Mouse (Mus musculus) heart, embryonic 13.5 days (tissue): ENCODE results near the gene 4930564D02Rik. TPM values are rescaled to one million over a fixed set of nuclear protein-coding genes. Genes with fewer than 3 reads are reported as not detected.

Experiments used
- ATAC-seq: fragments of 200-750 bp; cut with Nextera tagmentation; 2 replicates; pipeline ENCODE4 v1.8.0; 2017; ENCODE audit warnings: moderate TSS enrichment; ENCODE audit not compliant: insufficient number of reproducible peaks, low FRiP score, low TSS enrichment; ENCODE audit errors: extremely low read depth
- H3K27ac ChIP-seq: fragments of 300-500 bp; sonication (generic); replicated peaks from 2 replicates; pipeline ENCODE4 v1.5.1; 2015; ENCODE audit warnings: moderate library complexity, mild to moderate bottlenecking, inconsistent platforms
- H3K27me3 ChIP-seq: fragments of 300-500 bp; sonication (generic); replicated peaks from 2 replicates; pipeline ENCODE4 v1.6.1; 2015; ENCODE audit warnings: mild to moderate bottlenecking, inconsistent platforms
- H3K36me3 ChIP-seq: fragments of 300-500 bp; sonication (generic); 2 replicates; pipeline ENCODE4 v1.6.1; 2015; ENCODE audit warnings: mild to moderate bottlenecking, inconsistent platforms
- H3K4me1 ChIP-seq: fragments of 300-500 bp; sonication (generic); 2 replicates; pipeline ENCODE4 v1.6.1; 2015; ENCODE audit warnings: inconsistent platforms
- H3K4me2 ChIP-seq: fragments of 300-500 bp; sonication (generic); 2 replicates; pipeline ENCODE4 v1.6.1; 2015; ENCODE audit warnings: inconsistent platforms, mild to moderate bottlenecking, moderate library complexity
- H3K4me3 ChIP-seq: fragments of 300-500 bp; sonication (generic); 2 replicates; pipeline ENCODE4 v1.5.1; 2015; ENCODE audit warnings: moderate library complexity, mild to moderate bottlenecking, inconsistent platforms
- H3K9ac ChIP-seq: fragments of 300-500 bp; sonication (generic); 2 replicates; pipeline ENCODE4 v1.6.1; 2015; ENCODE audit warnings: inconsistent platforms, mild to moderate bottlenecking, moderate library complexity
- H3K9me3 ChIP-seq: fragments of 300-500 bp; sonication (generic); 2 replicates; pipeline ENCODE4 v1.6.1; 2016; ENCODE audit warnings: inconsistent platforms
- WGBS: fragments of 180-500 bp; shearing (Covaris S2); methylation state at CpG from one replicate; pipeline ENCODE4 v1.1.7; 2015; ENCODE audit warnings: mixed read lengths; 5-methylcytosine and 5-hydroxymethylcytosine counted together
- polyA plus RNA-seq: library from polyadenylated mRNA; unstranded; fragments of >200 nt; fragmentation: Nextera tagmentation; extraction: Ambion mirVana; gene quantifications from 2 replicates; pipeline ENCODE4 v1.2.1, GENCODE M21; 2015

4930564D02Rik gene
- polyA plus RNA-seq, 1 experiment from 2014 or later, result not detected

DNA sequence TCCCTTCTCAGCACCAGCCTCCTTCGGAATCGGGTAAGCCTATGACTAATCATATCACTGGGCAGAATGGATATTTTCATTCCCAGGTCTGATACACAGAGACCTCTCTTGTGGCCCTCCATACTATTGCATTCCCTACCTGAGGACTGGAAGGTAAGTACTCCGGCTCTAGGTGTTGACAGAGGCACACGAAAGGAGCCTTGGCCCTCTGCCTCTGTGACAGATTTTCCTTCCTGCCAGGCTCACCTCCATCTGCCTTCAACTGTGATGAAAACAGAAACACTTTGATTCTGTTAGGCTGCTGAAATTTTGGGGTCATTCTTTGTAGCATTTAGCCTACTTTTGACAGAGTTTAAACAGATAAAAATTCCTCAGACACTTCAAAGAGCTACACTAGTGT, 47.2 kb downstream of the 4930564D02Rik start:
- 73% methylated on average over 4 of the region's 4 CpGs for WGBS
- no peak overlapping the region for H3K27ac ChIP-seq
- no peak overlapping the region for H3K9ac ChIP-seq
- no peaks in the 10 kb centered on the region for H3K27me3 ChIP-seq
- H3K4me1 ChIP-seq, result peaks cover 10% of the 10 kb centered on the region
- no peak overlapping the region for H3K4me3 ChIP-seq
- no peak for ATAC-seq
- no peaks in the 10 kb centered on the region for H3K36me3 ChIP-seq
- no peaks in the 10 kb centered on the region for H3K9me3 ChIP-seq
- H3K4me2 ChIP-seq, result no peak overlapping the region

- Histone ChIP-seq H3K36me3 (no peaks in the 10 kb centered on the region), H3K9me3 (no peaks in the 10 kb centered on the region), H3K9ac (no peak overlapping the region), H3K4me3 (no peak overlapping the region), H3K4me2 (no peak overlapping the region), H3K27me3 (no peaks in the 10 kb centered on the region), H3K27ac (no peak overlapping the region), H3K4me1 (peaks cover 10% of the 10 kb centered on the region)
- ATAC-seq, result no peak
- 25% methylated on average over 2 of the region's 2 CpGs for WGBS
These were observed 47.6 kb downstream of the 4930564D02Rik start for GRCm38 (mm10) chr3:105114269-105114668.

DNA sequence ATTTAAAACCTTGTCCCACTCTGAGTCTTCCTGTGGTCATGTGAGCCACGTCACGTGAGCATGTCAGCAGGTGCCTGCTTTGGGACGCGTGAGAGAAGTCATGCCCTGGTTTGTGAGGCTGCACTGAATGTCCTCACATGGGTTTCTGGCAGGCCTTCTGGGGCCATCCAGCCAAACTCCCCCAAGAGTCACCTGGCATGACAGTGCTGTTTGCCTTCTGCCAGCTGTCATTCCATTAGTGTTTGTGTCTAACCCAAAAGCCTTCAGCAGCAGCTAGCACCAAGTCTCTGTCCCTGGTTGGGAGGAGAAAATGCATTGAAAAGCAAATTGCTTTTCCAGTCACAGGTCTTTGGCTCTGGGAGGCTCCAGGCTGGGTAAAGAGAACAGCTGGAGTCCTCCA, 50.0 kb downstream of the 4930564D02Rik start:
- Histone ChIP-seq H3K4me2 (no peak overlapping the region), H3K27me3 (no peaks in the 10 kb centered on the region), H3K36me3 (no peaks in the 10 kb centered on the region), H3K27ac (no peak overlapping the region), H3K4me3 (no peak overlapping the region), H3K9me3 (no peaks in the 10 kb centered on the region), H3K4me1 (peaks cover 10% of the 10 kb centered on the region), H3K9ac (no peak overlapping the region)
- 80% methylated on average over 4 of the region's 4 CpGs for WGBS
- ATAC-seq, result no peak

DNA sequence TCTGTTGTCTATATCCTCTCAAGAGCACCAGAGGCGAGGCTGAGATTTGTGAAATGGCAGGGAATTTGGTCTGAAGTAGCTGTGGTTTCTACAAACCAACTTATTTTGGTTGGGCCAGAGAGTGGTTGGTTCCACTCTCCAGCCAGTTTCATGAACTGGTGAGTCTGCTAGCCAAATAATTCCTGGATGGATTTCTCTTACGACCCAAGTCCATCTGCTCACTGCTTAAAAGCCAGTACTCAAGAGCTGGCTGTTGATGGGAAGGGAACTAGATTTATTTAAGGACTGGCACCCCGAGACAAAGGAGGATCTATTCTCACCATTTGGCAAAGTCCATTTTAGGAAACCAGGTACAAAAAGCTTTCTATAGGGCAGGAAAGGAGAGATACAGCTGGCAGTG, 57.1 kb downstream of the 4930564D02Rik start:
- WGBS, result 71% methylated on average over 3 of the region's 3 CpGs
- H3K9me3 ChIP-seq, result no peaks in the 10 kb centered on the region
- ATAC-seq, result no peak

DNA sequence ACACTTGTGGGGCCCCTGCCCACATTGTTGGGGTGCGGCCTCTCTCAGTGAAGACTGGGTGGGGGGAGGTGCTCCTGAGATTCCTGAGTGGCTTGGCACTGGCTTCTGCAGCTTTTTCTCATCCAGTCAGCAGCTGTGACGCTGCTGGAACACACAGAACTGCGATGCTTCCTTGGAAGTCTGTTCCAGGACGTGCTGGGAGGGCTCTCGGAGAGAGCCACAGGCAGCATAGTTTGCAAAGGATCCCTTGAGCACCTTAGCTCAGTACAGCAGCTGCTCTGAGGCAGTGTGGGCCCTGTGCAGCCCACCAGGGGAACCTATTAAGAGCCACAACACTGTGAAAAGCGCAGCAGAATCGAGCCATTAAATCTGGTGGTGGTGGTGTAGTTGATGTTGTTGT, 61.2 kb downstream of the 4930564D02Rik start:
- Histone ChIP-seq H3K36me3 (no peaks in the 10 kb centered on the region), H3K4me2 (no peak overlapping the region), H3K27me3 (no peaks in the 10 kb centered on the region), H3K4me3 (no peak overlapping the region), H3K4me1 (0 out of 2 replicates have a peak, but pooled peaks cover 4% of the 10 kb centered on the region), H3K9me3 (0 out of 2 replicates have a peak, but pooled peaks cover 3% of the 10 kb centered on the region), H3K9ac (no peak overlapping the region), H3K27ac (no peak overlapping the region)
- no peak for ATAC-seq
- 47% methylated on average over 7 of the region's 7 CpGs for WGBS

More for the DNA sequence above, 57.1 kb downstream of the 4930564D02Rik start:
- H3K4me2 ChIP-seq, result no peak overlapping the region
- H3K4me3 ChIP-seq, result no peak overlapping the region
- H3K27me3 ChIP-seq, result no peaks in the 10 kb centered on the region
- no peak overlapping the region for H3K9ac ChIP-seq
- no peak overlapping the region for H3K27ac ChIP-seq
- 0 out of 2 replicates have a peak, but pooled peaks cover 4% of the 10 kb centered on the region for H3K4me1 ChIP-seq
- H3K36me3 ChIP-seq, result no peaks in the 10 kb centered on the region

Other genes with a start within 250 kb of the 4930564D02Rik start
- gene Mov10, start 248.3 kb upstream of the 4930564D02Rik start, polyA plus RNA-seq, result 37.1 and 47.6 TPM in 2 replicates
- 23.2 and 27.8 TPM in 2 replicates for gene St7l, start 202.8 kb upstream of the 4930564D02Rik start, polyA plus RNA-seq
- gene Capza1, start 202.3 kb upstream of the 4930564D02Rik start, polyA plus RNA-seq, result 158 and 174 TPM in 2 replicates
- gene Wnt2b, start 104.9 kb upstream of the 4930564D02Rik start, polyA plus RNA-seq, result 1.1 and 1.8 TPM in 2 replicates
- gene Cttnbp2nl, start 13.7 kb upstream of the 4930564D02Rik start, polyA plus RNA-seq, result 24.1 and 26.8 TPM in 2 replicates